Mouse (Mus musculus): Measurements from ENCODE around the gene Pop4.

DNA sequence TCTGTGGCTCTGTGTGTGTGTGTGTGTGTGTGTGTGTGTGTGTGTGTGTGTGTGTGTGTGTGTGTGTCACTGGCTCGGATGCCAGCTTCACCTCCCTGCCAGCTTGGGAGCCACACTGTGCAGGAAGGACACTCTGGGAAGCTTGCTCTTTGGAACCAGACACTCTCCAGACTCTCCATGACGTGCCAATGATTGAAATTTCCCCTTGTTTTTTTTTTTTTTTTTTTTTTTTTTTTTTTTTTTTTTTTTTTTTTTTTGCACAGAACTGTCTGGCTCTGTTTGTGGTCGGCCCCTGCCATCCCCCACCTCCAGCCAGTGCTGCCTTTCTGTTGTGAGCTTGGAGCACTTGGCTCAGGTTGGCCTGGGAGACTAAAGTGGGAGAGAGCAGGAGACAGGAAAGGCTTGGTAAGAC is 58.6 kb downstream of the Pop4 start:
- no peak for TF ChIP-seq NRF1 (IDR thresholded peaks at IDR 0.05; ENCODE audit: insufficient read depth, low read depth, low read length, poor library complexity, severe bottlenecking)
- no peak for TF ChIP-seq CTCF (IDR thresholded peaks at IDR 0.05 in 2 of 3, conservative IDR thresholded peaks at IDR 0.05 in 1 of 3; ENCODE audit: control insufficient read depth in 1 of 3, insufficient read depth in 1 of 3, low read depth in 2 of 3, low read length in 3 of 3, poor library complexity in 1 of 3, severe bottlenecking in 1 of 3)
- no peak for TF ChIP-seq POLR2A (IDR thresholded peaks at IDR 0.05; ENCODE audit: control insufficient read depth in 1 of 2, insufficient read depth in 1 of 2, low read depth in 1 of 2, low read length in 2 of 2, poor library complexity in 1 of 2)
- no peak for TF ChIP-seq ZC3H11A (IDR thresholded peaks at IDR 0.05; ENCODE audit: low read depth, low read length)
- no peak for TF ChIP-seq GATA1 (IDR thresholded peaks at IDR 0.05; ENCODE audit: low read depth, low read length)
- TF ChIP-seq ETS1 (IDR thresholded peaks at IDR 0.05; ENCODE audit: low read depth, low read length) = no peak
- no peak for TF ChIP-seq MXI1 (IDR thresholded peaks at IDR 0.05; ENCODE audit: low read depth, low read length)
- no peak for TF ChIP-seq MAFK (IDR thresholded peaks at IDR 0.05; ENCODE audit: borderline replicate concordance, low read depth, low read length)
- no peak for TF ChIP-seq UBTF (IDR thresholded peaks at IDR 0.05; ENCODE audit: borderline replicate concordance, insufficient read depth, low read depth, low read length)
- no peak for TF ChIP-seq TAL1 (IDR thresholded peaks at IDR 0.05; ENCODE audit: low read length)
